Mouse (Mus musculus) neural tube, embryonic 15.5 days (tissue): ENCODE data around the gene Fbxw4. TPM values are rescaled to one million over a fixed set of nuclear protein-coding genes. Genes with fewer than 3 reads are reported as not detected.

ENCODE experiments used
- ATAC-seq: fragments of 200-750 bp; cut with Nextera tagmentation; 2 replicates; pipeline ENCODE4 v1.8.0; 2017; ENCODE audit warnings: mild to moderate bottlenecking, moderate TSS enrichment, moderate library complexity; ENCODE audit not compliant: low FRiP score
- H3K27ac ChIP-seq: fragments of 300-500 bp; sonication (generic); replicated peaks from 2 replicates; pipeline ENCODE4 v1.5.1; 2015; ENCODE audit warnings: mild to moderate bottlenecking, inconsistent platforms
- H3K27me3 ChIP-seq: fragments of 300-500 bp; sonication (generic); replicated peaks from 2 replicates; pipeline ENCODE4 v1.6.1; 2015; ENCODE audit warnings: inconsistent platforms
- H3K36me3 ChIP-seq: fragments of 300-500 bp; sonication (generic); 2 replicates; pipeline ENCODE4 v1.6.1; 2015; ENCODE audit warnings: inconsistent platforms
- H3K4me1 ChIP-seq: fragments of 300-500 bp; sonication (generic); 2 replicates; pipeline ENCODE4 v1.6.1; 2015; ENCODE audit warnings: inconsistent platforms
- H3K4me2 ChIP-seq: fragments of 300-500 bp; sonication (generic); 2 replicates; pipeline ENCODE4 v1.6.1; 2015; ENCODE audit warnings: inconsistent platforms, mild to moderate bottlenecking, moderate library complexity
- H3K4me3 ChIP-seq: fragments of 300-500 bp; sonication (generic); replicated peaks from 2 replicates; pipeline ENCODE4 v1.5.1; 2015; ENCODE audit warnings: mild to moderate bottlenecking, inconsistent platforms
- H3K9ac ChIP-seq: fragments of 300-500 bp; sonication (generic); replicated peaks from 2 replicates; pipeline ENCODE4 v1.6.1; 2015; ENCODE audit warnings: mild to moderate bottlenecking, inconsistent platforms
- H3K9me3 ChIP-seq: fragments of 300-500 bp; sonication (generic); replicated peaks from 2 replicates; pipeline ENCODE4 v1.6.1; 2016; ENCODE audit warnings: inconsistent platforms
- WGBS: fragments of 180-500 bp; shearing (Covaris S2); methylation state at CpG from one replicate; pipeline ENCODE4 v1.1.7; 2015; ENCODE audit warnings: mixed read lengths; 5-methylcytosine and 5-hydroxymethylcytosine counted together
- polyA plus RNA-seq: library from polyadenylated mRNA; unstranded; fragments of >200 nt; fragmentation: Nextera tagmentation; extraction: Ambion mirVana; gene quantifications from 2 replicates; pipeline ENCODE4 v1.2.1, GENCODE M21; 2015

Fbxw4 gene
- 8.2 and 8.4 TPM in 2 replicates for polyA plus RNA-seq

DNA sequence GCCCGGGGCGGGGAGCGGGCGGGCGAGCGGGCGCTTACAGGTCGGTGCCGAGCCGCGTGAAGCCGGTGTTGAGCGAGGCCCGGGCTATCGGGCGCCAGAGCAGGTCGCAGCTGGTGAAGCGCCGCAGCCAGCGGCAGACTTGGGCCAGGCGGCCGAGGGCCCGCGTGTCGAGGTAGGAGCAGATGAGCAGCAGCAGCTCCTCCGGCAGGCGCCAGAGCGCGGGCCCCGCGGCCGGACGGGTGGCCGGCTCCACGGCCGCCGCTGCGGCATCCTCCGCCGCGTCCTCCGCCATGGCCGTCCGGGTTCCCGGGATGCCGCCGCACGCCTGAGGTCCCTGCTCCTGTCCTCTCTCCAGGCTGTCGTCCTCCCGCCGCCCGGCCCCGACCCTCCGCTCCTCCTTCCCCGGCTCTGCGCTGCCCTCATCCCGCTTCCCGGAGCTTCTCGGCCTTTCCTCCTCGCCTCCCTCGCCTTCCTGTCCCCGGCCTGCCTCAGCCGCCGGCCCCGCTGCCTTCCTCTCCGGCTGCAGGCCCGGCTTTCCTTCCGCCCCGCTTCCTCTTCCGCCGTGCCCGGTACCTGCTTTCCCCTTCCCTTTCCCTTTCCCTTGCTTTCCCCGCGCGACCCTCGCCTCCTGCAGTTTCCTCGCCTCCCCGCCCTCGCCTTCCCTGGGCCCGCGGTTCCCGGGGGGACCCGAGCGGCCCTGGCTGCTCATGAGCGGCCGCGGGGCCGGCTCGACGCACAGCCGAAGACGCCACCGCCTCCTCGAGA, at the start of gene Fbxw4:
Fbxw4 (minus strand) TSS at position 575 of the 765 bp plus-strand sequence.
- H3K9me3 ChIP-seq = no peaks in the 10 kb centered on the region
- H3K36me3 ChIP-seq = no peaks in the 10 kb centered on the region
- H3K4me3 ChIP-seq = peak within 1 kb of the TSS; percentile 70
- peak; percentile 86 for ATAC-seq
- H3K27me3 ChIP-seq = no peaks in the 10 kb centered on the region
- H3K9ac ChIP-seq = peak within 1 kb of the TSS; percentile 95
- peak within 1 kb of the TSS; percentile 94 for H3K27ac ChIP-seq
- WGBS = under 1% methylated on average over 89 of the region's 94 CpGs
- peaks cover 36% of the 10 kb centered on the region for H3K4me1 ChIP-seq
- peak within 1 kb of the TSS; percentile 66 for H3K4me2 ChIP-seq

GRCm38 (mm10) chr19:45708704-45709103, 48.6 kb upstream of the Fbxw4 start:
- H3K4me3 ChIP-seq = no peak overlapping the region
- H3K27me3 ChIP-seq = no peaks in the 10 kb centered on the region
- H3K27ac ChIP-seq = no peak overlapping the region
- WGBS = 64% methylated on average over 3 of the region's 3 CpGs
- no peaks in the 10 kb centered on the region for H3K9me3 ChIP-seq
- H3K4me2 ChIP-seq = no peak overlapping the region
- no peaks in the 10 kb centered on the region for H3K36me3 ChIP-seq
- H3K9ac ChIP-seq = no peak overlapping the region
- no peak for ATAC-seq
- 0 out of 2 replicates have a peak, but pooled peaks cover 4% of the 10 kb centered on the region for H3K4me1 ChIP-seq

- H3K9me3 ChIP-seq = no peaks in the 10 kb centered on the region
- 69% methylated on average over 6 of the region's 6 CpGs for WGBS
- H3K9ac ChIP-seq = no peak overlapping the region
- H3K4me3 ChIP-seq = no peak overlapping the region
- no peaks in the 10 kb centered on the region for H3K27me3 ChIP-seq
- no peak overlapping the region for H3K4me2 ChIP-seq
- no peaks in the 10 kb centered on the region for H3K36me3 ChIP-seq
- no peak for ATAC-seq
- H3K4me1 ChIP-seq = no peaks in the 10 kb centered on the region; the same call in 1 of the 2 replicates
- no peak overlapping the region for H3K27ac ChIP-seq
These were observed 36.1 kb upstream of the Fbxw4 start for GRCm38 (mm10) chr19:45696281-45696600.

DNA sequence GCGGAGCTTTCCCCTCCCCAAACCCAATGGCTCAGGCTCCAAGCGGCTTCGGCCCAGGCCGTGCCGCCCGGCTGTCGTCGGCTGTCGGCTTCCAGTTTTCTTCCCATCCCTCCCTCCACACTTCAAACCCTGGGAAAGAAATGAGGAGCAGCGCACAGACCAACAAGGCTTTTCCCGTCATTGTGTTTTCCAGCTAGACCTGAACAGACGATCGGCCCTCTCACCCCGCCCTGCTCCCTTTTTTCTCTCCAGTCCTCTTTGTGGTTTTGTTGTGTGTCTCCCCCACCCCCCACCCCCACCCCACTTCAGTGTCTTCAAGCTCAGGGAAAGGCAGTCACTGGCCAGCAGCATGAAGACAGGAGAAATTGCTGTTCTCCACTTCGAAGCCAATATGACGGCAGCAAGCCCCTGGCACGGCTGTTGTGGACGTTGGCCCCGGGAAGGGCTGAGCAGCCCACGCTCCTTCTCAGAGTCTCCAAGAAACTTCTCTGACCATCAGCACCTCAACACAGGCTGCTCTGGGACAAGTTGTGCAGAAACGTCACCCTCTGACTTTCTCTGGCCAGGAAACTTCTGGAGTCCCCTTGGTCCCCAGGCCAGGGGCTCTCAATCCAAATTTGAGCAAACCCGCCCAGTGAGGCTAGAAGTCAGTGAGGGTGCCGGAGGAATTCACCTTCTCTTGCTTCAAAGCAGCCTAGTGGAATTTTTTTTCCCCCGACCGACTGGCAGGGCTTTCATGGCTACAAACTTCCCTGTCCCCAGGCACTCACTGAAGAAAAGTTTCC, 35.6 kb upstream of the Fbxw4 start:
- Histone ChIP-seq H3K4me3 (no peak overlapping the region), H3K4me2 (no peak overlapping the region), H3K27me3 (no peaks in the 10 kb centered on the region), H3K4me1 (no peaks in the 10 kb centered on the region; the same call in 1 of the 2 replicates), H3K9me3 (no peaks in the 10 kb centered on the region), H3K27ac (no peak overlapping the region), H3K9ac (no peak overlapping the region), H3K36me3 (no peaks in the 10 kb centered on the region)
- WGBS = 36% methylated on average over 25 of the region's 25 CpGs
- no peak for ATAC-seq

GRCm38 (mm10) chr19:45694056-45694455, 33.9 kb upstream of the Fbxw4 start:
- H3K9me3 ChIP-seq = no peaks in the 10 kb centered on the region
- 37% methylated on average over 3 of the region's 3 CpGs for WGBS
- ATAC-seq = no peak

DNA sequence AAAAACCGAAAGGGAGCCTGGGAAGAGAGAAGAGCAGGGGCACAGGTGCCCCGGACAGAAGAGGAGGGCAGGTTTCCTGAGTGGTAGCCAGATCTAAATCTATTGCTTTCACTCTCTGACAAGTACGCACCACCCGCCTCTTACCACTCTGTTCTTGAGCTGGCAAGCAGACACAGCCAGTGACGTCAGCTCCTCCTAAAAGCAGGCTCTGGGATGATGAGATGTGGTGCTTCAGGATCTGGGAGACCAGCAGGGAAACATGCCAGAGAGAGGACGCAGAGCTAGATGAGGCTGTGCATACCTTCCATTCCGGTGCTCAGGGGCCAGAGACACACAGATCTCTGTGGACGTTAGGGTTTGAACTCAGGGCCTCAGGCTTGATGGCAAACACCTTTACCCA, 32.1 kb upstream of the Fbxw4 start:
- Histone ChIP-seq H3K4me2 (no peak overlapping the region), H3K9ac (no peak overlapping the region), H3K27ac (no peak overlapping the region), H3K9me3 (no peaks in the 10 kb centered on the region), H3K4me3 (no peak overlapping the region), H3K4me1 (no peaks in the 10 kb centered on the region; the same call in 1 of the 2 replicates), H3K27me3 (no peaks in the 10 kb centered on the region), H3K36me3 (no peaks in the 10 kb centered on the region)
- WGBS = 93% methylated on average over 8 of the region's 8 CpGs
- ATAC-seq = no peak

More at GRCm38 (mm10) chr19:45694056-45694455, 33.9 kb upstream of the Fbxw4 start:
- no peaks in the 10 kb centered on the region for H3K36me3 ChIP-seq
- no peak overlapping the region for H3K27ac ChIP-seq
- no peak overlapping the region for H3K4me3 ChIP-seq
- no peaks in the 10 kb centered on the region; the same call in 1 of the 2 replicates for H3K4me1 ChIP-seq
- H3K9ac ChIP-seq = no peak overlapping the region
- no peak overlapping the region for H3K4me2 ChIP-seq
- no peaks in the 10 kb centered on the region for H3K27me3 ChIP-seq

GRCm38 (mm10) chr19:45691001-45691535, 31.0 kb upstream of the Fbxw4 start:
- H3K27me3 ChIP-seq = no peaks in the 10 kb centered on the region
- 54% methylated on average over 8 of the region's 8 CpGs for WGBS
- H3K9me3 ChIP-seq = no peaks in the 10 kb centered on the region
- no peak overlapping the region for H3K4me2 ChIP-seq
- H3K27ac ChIP-seq = no peak overlapping the region
- no peak for ATAC-seq
- no peak overlapping the region for H3K9ac ChIP-seq
- no peak overlapping the region for H3K4me3 ChIP-seq
- no peaks in the 10 kb centered on the region; the same call in 1 of the 2 replicates for H3K4me1 ChIP-seq
- H3K36me3 ChIP-seq = no peaks in the 10 kb centered on the region

DNA sequence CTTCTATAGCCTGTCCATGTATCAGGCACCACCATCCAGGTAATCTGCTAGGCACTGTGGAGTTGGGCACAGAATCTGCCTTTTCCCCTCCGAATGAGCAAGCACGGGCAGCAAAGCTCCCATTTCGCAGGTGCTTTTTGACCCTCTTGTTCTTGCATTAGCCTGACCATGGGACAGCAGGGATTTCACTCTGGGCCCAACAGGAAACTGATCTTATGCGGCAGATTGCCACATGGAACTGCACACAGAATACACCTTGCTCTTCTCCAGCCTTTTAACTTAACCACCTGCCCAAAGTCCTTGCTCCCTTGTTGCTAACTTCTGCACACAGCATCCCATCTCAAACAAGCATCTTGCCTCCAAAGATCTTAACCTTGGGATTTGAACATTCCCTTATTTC, 26.9 kb upstream of the Fbxw4 start:
- WGBS = 82% methylated on average over 4 of the region's 4 CpGs

GRCm38 (mm10) chr19:45683676-45684075, 23.6 kb upstream of the Fbxw4 start:
- no peaks in the 10 kb centered on the region for H3K4me1 ChIP-seq
- H3K27me3 ChIP-seq = peaks cover 9% of the 10 kb centered on the region; the same call in 1 of the 2 replicates
- H3K36me3 ChIP-seq = no peaks in the 10 kb centered on the region
- WGBS = 84% methylated on average over 10 of the region's 10 CpGs
- H3K4me3 ChIP-seq = no peak overlapping the region
- no peak overlapping the region for H3K4me2 ChIP-seq
- no peak for ATAC-seq
- no peaks in the 10 kb centered on the region for H3K9me3 ChIP-seq
- H3K9ac ChIP-seq = no peak overlapping the region
- H3K27ac ChIP-seq = no peak overlapping the region

More for the DNA sequence above, 26.9 kb upstream of the Fbxw4 start:
- ATAC-seq = no peak
- Histone ChIP-seq H3K27me3 (no peaks in the 10 kb centered on the region), H3K27ac (no peak overlapping the region), H3K9ac (no peak overlapping the region), H3K9me3 (no peaks in the 10 kb centered on the region), H3K36me3 (no peaks in the 10 kb centered on the region), H3K4me1 (no peaks in the 10 kb centered on the region), H3K4me3 (no peak overlapping the region), H3K4me2 (no peak overlapping the region)

DNA sequence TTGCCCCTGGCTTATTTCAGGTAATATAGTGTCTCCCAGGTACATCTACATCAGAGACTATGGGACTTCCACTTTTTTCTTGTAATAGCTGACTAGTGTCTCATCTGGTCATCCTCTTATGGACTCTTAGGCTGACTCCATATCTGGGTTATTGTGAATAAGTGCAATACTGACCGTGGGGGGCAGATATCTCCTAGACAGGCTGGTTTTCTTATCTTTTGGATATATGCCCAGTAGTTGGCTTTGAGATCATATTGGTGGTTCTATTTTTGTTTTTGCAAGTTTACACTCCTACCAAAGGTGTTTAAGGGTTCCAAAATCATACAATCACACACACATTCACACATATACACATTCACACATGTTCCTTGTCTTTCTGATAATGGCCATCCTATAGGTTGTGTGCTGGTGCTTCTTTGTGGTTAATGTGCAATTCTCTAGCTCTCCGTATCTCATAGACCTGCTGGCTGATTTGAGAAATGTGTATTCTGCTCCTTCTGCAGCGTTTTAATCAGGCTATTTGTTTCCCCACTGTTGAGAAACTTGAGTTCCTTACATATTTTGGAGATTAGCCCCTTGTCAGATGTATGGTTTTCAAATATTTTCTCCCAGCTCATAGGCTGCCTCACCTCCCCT, 20.5 kb upstream of the Fbxw4 start:
- no peak overlapping the region for H3K27ac ChIP-seq
- no peaks in the 10 kb centered on the region for H3K9me3 ChIP-seq
- H3K4me3 ChIP-seq = no peak overlapping the region
- no peak overlapping the region for H3K9ac ChIP-seq
- H3K27me3 ChIP-seq = peaks cover 15% of the 10 kb centered on the region; the same call in 1 of the 2 replicates
- peaks cover 8% of the 10 kb centered on the region for H3K4me1 ChIP-seq
- WGBS = 71% methylated on average over 3 of the region's 3 CpGs
- no peak for ATAC-seq
- no peaks in the 10 kb centered on the region for H3K36me3 ChIP-seq
- H3K4me2 ChIP-seq = no peak overlapping the region

GRCm38 (mm10) chr19:45676723-45677269, 16.7 kb upstream of the Fbxw4 start:
- peak overlapping the region; percentile 24; the same call in 1 of the 2 replicates for H3K4me3 ChIP-seq

More at GRCm38 (mm10) chr19:45676723-45677269, 16.7 kb upstream of the Fbxw4 start:
- H3K4me1 ChIP-seq = peaks cover 10% of the 10 kb centered on the region
- H3K27ac ChIP-seq = no peak overlapping the region
- no peaks in the 10 kb centered on the region for H3K36me3 ChIP-seq
- H3K9ac ChIP-seq = no peak overlapping the region
- peaks cover 35% of the 10 kb centered on the region for H3K27me3 ChIP-seq
- peak overlapping the region; percentile 55 for H3K4me2 ChIP-seq
- H3K9me3 ChIP-seq = no peaks in the 10 kb centered on the region
- WGBS = 12% methylated on average over 16 of the region's 16 CpGs
- no peak for ATAC-seq
